Mouse (Mus musculus) embryonic facial prominence, embryonic 14.5 days (tissue): ENCODE measurements around the gene Cenpp. TPM values are rescaled to one million over a fixed set of nuclear protein-coding genes. Genes with fewer than 3 reads are reported as not detected.

Experiments used
- ATAC-seq: fragments of 200-750 bp; cut with Nextera tagmentation; 2 replicates; pipeline ENCODE4 v1.8.0; 2017; ENCODE audit warnings: low read depth, moderate number of reproducible peaks, moderate TSS enrichment
- DNase-seq: peaks from one replicate; pipeline ENCODE4 v3.0.0-alpha.2; 2015; ENCODE audit warnings: low spot score
- H3K27ac ChIP-seq: fragments of 300-500 bp; sonication (generic); replicated peaks from 2 replicates; pipeline ENCODE4 v1.5.1; 2014; ENCODE audit warnings: low read depth, mild to moderate bottlenecking, low read length, moderate library complexity
- H3K27me3 ChIP-seq: fragments of 300-500 bp; sonication (generic); replicated peaks from 2 replicates; pipeline ENCODE4 v1.6.1; 2014; ENCODE audit warnings: low read length; ENCODE audit not compliant: control insufficient read depth, insufficient read depth
- H3K36me3 ChIP-seq: fragments of 300-500 bp; sonication (generic); 2 replicates; pipeline ENCODE4 v1.6.1; 2014; ENCODE audit warnings: low read length, mixed read lengths; ENCODE audit not compliant: control insufficient read depth, insufficient read depth
- H3K4me1 ChIP-seq: fragments of 300-500 bp; sonication (generic); 2 replicates; pipeline ENCODE4 v1.6.1; 2014; ENCODE audit warnings: antibody characterized with exemption, low read length; ENCODE audit not compliant: control insufficient read depth, insufficient read depth
- H3K4me2 ChIP-seq: fragments of 300-500 bp; sonication (generic); 2 replicates; pipeline ENCODE4 v1.6.1; 2014; ENCODE audit warnings: low read depth, mild to moderate bottlenecking, low read length, moderate library complexity, mixed read lengths
- H3K4me3 ChIP-seq: fragments of 300-500 bp; sonication (generic); 2 replicates; pipeline ENCODE4 v1.5.1; 2014; ENCODE audit warnings: low read depth, mild to moderate bottlenecking, low read length
- H3K9ac ChIP-seq: fragments of 300-500 bp; sonication (generic); 2 replicates; pipeline ENCODE4 v1.6.1; 2014; ENCODE audit warnings: low read depth, mild to moderate bottlenecking, low read length, moderate library complexity, mixed read lengths
- H3K9me3 ChIP-seq: fragments of 300-500 bp; sonication (generic); 2 replicates; pipeline ENCODE4 v1.6.1; 2016; ENCODE audit warnings: low read length; ENCODE audit not compliant: control insufficient read depth
- WGBS: fragments of 180-500 bp; shearing (Covaris S2); extraction: QIAGEN DNeasy Blood & Tissue Kit; methylation state at CpG from one replicate; pipeline ENCODE4 v1.1.7; 2014; 5-methylcytosine and 5-hydroxymethylcytosine counted together
- polyA plus RNA-seq: library from polyadenylated mRNA; unstranded; fragments of >200 nt; fragmentation: Nextera tagmentation; extraction: Ambion mirVana; gene quantifications from 2 replicates; pipeline ENCODE4 v1.2.1, GENCODE M21; 2014

Cenpp gene
- polyA plus RNA-seq, 1 experiment from 2014 or later = 24.0 TPM

GRCm38 (mm10) chr13:49460276-49460675, 192.3 kb downstream of the Cenpp start:
- Histone ChIP-seq H3K4me1 (no peaks in the 10 kb centered on the region), H3K9me3 (no peaks in the 10 kb centered on the region), H3K9ac (no peak overlapping the region), H3K27me3 (no peaks in the 10 kb centered on the region), H3K4me2 (no peak overlapping the region), H3K27ac (peak overlapping the region; percentile 72), H3K36me3 (peaks cover 49% of the 10 kb centered on the region), H3K4me3 (no peak overlapping the region)
- DNase-seq (no peak), ATAC-seq (no peak)
- 91% methylated on average over 4 of the region's 4 CpGs for WGBS

GRCm38 (mm10) chr13:49449318-49449749, 203.3 kb downstream of the Cenpp start:
- peaks cover 58% of the 10 kb centered on the region for H3K36me3 ChIP-seq
- no peaks in the 10 kb centered on the region for H3K4me1 ChIP-seq
- no peaks in the 10 kb centered on the region for H3K27me3 ChIP-seq
- H3K9me3 ChIP-seq = no peaks in the 10 kb centered on the region
- H3K9ac ChIP-seq = no peak overlapping the region
- 32% methylated on average over 5 of the region's 5 CpGs for WGBS
- DNase-seq (peak; percentile 90), ATAC-seq (peak; percentile 95)
- H3K4me3 ChIP-seq = no peak overlapping the region
- no peak overlapping the region for H3K27ac ChIP-seq
- no peak overlapping the region for H3K4me2 ChIP-seq

- 93% methylated on average over 6 of the region's 6 CpGs for WGBS
- H3K9ac ChIP-seq = no peak overlapping the region
- H3K36me3 ChIP-seq = peaks cover 49% of the 10 kb centered on the region
Measured at GRCm38 (mm10) chr13:49444451-49444850, 208.1 kb downstream of the Cenpp start.

GRCm38 (mm10) chr13:49436170-49436569, 216.4 kb downstream of the Cenpp start:
- Histone ChIP-seq H3K27me3 (no peaks in the 10 kb centered on the region), H3K36me3 (peaks cover 50% of the 10 kb centered on the region), H3K4me2 (no peak overlapping the region), H3K4me1 (no peaks in the 10 kb centered on the region), H3K9me3 (no peaks in the 10 kb centered on the region), H3K9ac (no peak overlapping the region), H3K27ac (no peak overlapping the region), H3K4me3 (no peak overlapping the region)
- ATAC-seq = no peak
- 84% methylated on average over 4 of the region's 4 CpGs for WGBS
- no peak for DNase-seq

More at GRCm38 (mm10) chr13:49444451-49444850, 208.1 kb downstream of the Cenpp start:
- no peaks in the 10 kb centered on the region for H3K9me3 ChIP-seq
- H3K4me3 ChIP-seq = no peak overlapping the region
- no peak overlapping the region for H3K27ac ChIP-seq
- DNase-seq (no peak), ATAC-seq (no peak)
- H3K4me2 ChIP-seq = no peak overlapping the region
- no peaks in the 10 kb centered on the region for H3K4me1 ChIP-seq
- H3K27me3 ChIP-seq = no peaks in the 10 kb centered on the region

GRCm38 (mm10) chr13:49435745-49436144, 216.8 kb downstream of the Cenpp start:
- Histone ChIP-seq H3K36me3 (peaks cover 49% of the 10 kb centered on the region), H3K9me3 (no peaks in the 10 kb centered on the region), H3K4me1 (no peaks in the 10 kb centered on the region), H3K27me3 (no peaks in the 10 kb centered on the region), H3K27ac (no peak overlapping the region), H3K9ac (no peak overlapping the region), H3K4me3 (no peak overlapping the region), H3K4me2 (no peak overlapping the region)
- ATAC-seq (no peak), DNase-seq (no peak)
- WGBS = 100% methylated on average over 1 of the region's 1 CpGs

GRCm38 (mm10) chr13:49433268-49434029, 219.1 kb downstream of the Cenpp start:
- no peak overlapping the region for H3K4me2 ChIP-seq
- WGBS = 91% methylated on average over 2 of the region's 2 CpGs

GRCm38 (mm10) chr13:49430529-49430928, 222.1 kb downstream of the Cenpp start:
- H3K27ac ChIP-seq = no peak overlapping the region
- ATAC-seq (no peak), DNase-seq (no peak)
- no peak overlapping the region for H3K4me2 ChIP-seq
- H3K9ac ChIP-seq = no peak overlapping the region
- no peaks in the 10 kb centered on the region for H3K4me1 ChIP-seq
- H3K36me3 ChIP-seq = peaks cover 21% of the 10 kb centered on the region
- H3K9me3 ChIP-seq = no peaks in the 10 kb centered on the region
- 68% methylated on average over 4 of the region's 4 CpGs for WGBS
- H3K27me3 ChIP-seq = no peaks in the 10 kb centered on the region
- H3K4me3 ChIP-seq = no peak overlapping the region

More at GRCm38 (mm10) chr13:49433268-49434029, 219.1 kb downstream of the Cenpp start:
- ATAC-seq (no peak), DNase-seq (no peak)
- Histone ChIP-seq H3K9me3 (no peaks in the 10 kb centered on the region), H3K27me3 (no peaks in the 10 kb centered on the region), H3K4me1 (no peaks in the 10 kb centered on the region), H3K4me3 (no peak overlapping the region), H3K36me3 (peaks cover 49% of the 10 kb centered on the region), H3K9ac (no peak overlapping the region), H3K27ac (no peak overlapping the region)

- Histone ChIP-seq H3K4me2 (no peak overlapping the region), H3K36me3 (peaks cover 10% of the 10 kb centered on the region; the same call in 1 of the 2 replicates), H3K9me3 (no peaks in the 10 kb centered on the region), H3K9ac (no peak overlapping the region), H3K27ac (no peak overlapping the region), H3K4me3 (no peak overlapping the region), H3K27me3 (no peaks in the 10 kb centered on the region), H3K4me1 (peaks cover 3% of the 10 kb centered on the region; the same call in 1 of the 2 replicates)
- no peak for DNase-seq
- WGBS = 91% methylated on average over 1 of the region's 1 CpGs
- ATAC-seq = no peak
Measured at GRCm38 (mm10) chr13:49428042-49428675, 224.4 kb downstream of the Cenpp start.
